Mouse (Mus musculus) heart, adult 2 months (tissue): ENCODE data around the gene Syce3. TPM values are rescaled to one million over a fixed set of nuclear protein-coding genes. Genes with fewer than 3 reads are reported as not detected.

Source experiments
- DNase-seq, 2 experiments: peaks; one replicate each; pipeline ENCODE4 v3.0.0; 2021
- H3K27ac ChIP-seq: fragments of 200-600 bp; 2 replicates; pipeline ENCODE4 v1.8.1; 2022
- H3K27me3 ChIP-seq: fragments of 200-500 bp; 2 replicates; pipeline ENCODE4 v1.6.1; 2012; ENCODE audit warnings: mild to moderate bottlenecking, low read length, inconsistent platforms, mixed read lengths; ENCODE audit not compliant: control insufficient read depth, insufficient read depth
- H3K36me3 ChIP-seq: fragments of 200-500 bp; 2 replicates; pipeline ENCODE4 v1.6.1; 2012; ENCODE audit warnings: low read length, inconsistent platforms; ENCODE audit not compliant: control insufficient read depth, insufficient read depth
- H3K4me1 ChIP-seq: fragments of 200-500 bp; 2 replicates; pipeline ENCODE4 v1.6.1; 2011; ENCODE audit warnings: low read length; ENCODE audit not compliant: control insufficient read depth, insufficient read depth
- H3K4me3 ChIP-seq: fragments of 200-600 bp; 2 replicates; pipeline ENCODE4 v1.8.1; 2022
- H3K79me2 ChIP-seq: fragments of 200-500 bp; replicated peaks from 2 replicates; pipeline ENCODE4 v1.6.1; 2012; ENCODE audit warnings: mild to moderate bottlenecking, inconsistent platforms, low read length, moderate library complexity, mixed read lengths; ENCODE audit not compliant: control insufficient read depth, insufficient read depth
- H3K9ac ChIP-seq: fragments of 200-500 bp; 2 replicates; pipeline ENCODE4 v1.6.1; 2012; ENCODE audit warnings: low read depth, mild to moderate bottlenecking, control low read depth, inconsistent platforms, low read length, mixed read lengths
- CTCF ChIP-seq: fragments of 200-600 bp; IDR thresholded peaks from 2 replicates; pipeline ENCODE4 v1.8.1; 2022; ENCODE audit warnings: antibody characterized with exemption, mild to moderate bottlenecking, moderate library complexity
- EP300 ChIP-seq: fragments of 200-500 bp; IDR thresholded peaks from 2 replicates; pipeline ENCODE4 v1.6.1; 2011; ENCODE audit warnings: low read depth, low read length, control low read depth; ENCODE audit not compliant: insufficient read depth
- POLR2A ChIP-seq: fragments of 200-500 bp; IDR thresholded peaks from 2 replicates; pipeline ENCODE4 v1.6.1; 2011; ENCODE audit warnings: mild to moderate bottlenecking, low read depth, low read length, control low read depth; ENCODE audit not compliant: insufficient read depth
- WGBS: fragments of 180-500 bp; shearing (Covaris S2); methylation state at CpG from one replicate; pipeline ENCODE4 v1.1.7; 2018; 5-methylcytosine and 5-hydroxymethylcytosine counted together
- intact Hi-C: fragments of 180-260 bp; cut with DNase I; formaldehyde crosslinking; loops from one replicate; pipeline ENCODE4 v1.15.1; 2025
- polyA plus RNA-seq: library from polyadenylated mRNA; depleted of rRNA; stranded (reverse); fragments of >200 nt; gene quantifications from 2 replicates; pipeline ENCODE4 v1.2.3, GENCODE M21; 2012
- total RNA-seq, 2 experiments: library from RNA; stranded (reverse); gene quantifications; 2 replicates each; pipeline ENCODE4 v1.2.3; 2021

The Syce3 gene
- total and polyA plus RNA-seq, 3 experiments = not detected

DNA sequence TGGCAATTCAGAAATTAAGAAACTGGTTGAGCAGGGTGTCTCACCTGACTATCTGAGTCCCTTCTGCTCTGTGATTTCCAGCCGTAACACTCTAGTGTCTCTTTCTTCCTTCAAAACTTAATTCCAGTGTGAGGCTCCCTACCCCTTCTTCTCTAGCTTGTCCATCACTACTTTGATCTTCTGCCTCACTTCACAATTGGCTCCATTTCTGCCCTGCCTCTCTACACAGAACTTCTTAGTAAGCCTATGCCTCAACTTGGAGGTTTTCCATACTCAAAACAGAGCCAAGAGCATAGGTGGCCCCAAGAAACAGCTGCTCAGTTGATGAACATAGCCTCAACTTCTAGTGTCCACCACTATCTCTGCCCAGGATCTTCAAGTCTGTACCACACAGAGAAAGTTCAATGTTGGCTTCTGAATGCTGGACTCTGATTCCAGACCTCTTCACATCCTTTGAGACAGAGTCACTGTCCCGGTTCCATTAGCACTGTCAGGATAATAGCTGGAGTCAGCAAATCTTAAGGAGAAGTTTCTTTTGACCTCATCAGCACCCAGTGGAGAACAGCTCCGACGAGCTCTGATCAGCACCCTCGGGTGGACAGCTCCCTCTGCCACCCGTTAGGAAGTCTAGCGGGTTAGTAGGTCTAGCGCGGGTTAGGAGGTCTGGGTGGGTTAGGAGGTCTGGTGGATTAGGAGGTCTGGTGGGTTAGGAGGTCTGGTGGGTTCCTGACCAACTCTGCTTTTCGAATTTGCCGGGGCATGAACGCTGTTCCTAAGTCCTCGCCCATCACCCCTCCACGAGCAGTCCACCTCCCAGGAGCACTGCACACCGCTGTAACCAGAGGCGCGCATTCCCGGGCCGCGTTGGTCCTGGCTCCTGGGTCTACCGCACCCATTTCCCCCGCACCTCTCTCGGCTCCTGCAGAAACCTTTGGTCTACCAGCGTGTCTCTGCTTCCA, 42.9 kb upstream of the Syce3 start:
- TF ChIP-seq CTCF = no peak
- 0 out of 2 replicates have a peak, but pooled peaks have one; percentile 21 for TF ChIP-seq EP300
- peak; percentile 51 to 75 for DNase-seq
- Histone ChIP-seq H3K79me2 (no peaks in the 10 kb centered on the region), H3K27ac (no peak overlapping the region), H3K4me3 (no peak overlapping the region), H3K36me3 (no peaks in the 10 kb centered on the region), H3K4me1 (no peaks in the 10 kb centered on the region), H3K27me3 (peaks cover 6% of the 10 kb centered on the region; the same call in 1 of the 2 replicates), H3K9ac (no peak overlapping the region)
- intact Hi-C loops = no loop called here
- 6% methylated on average over 24 of the region's 24 CpGs for WGBS

DNA sequence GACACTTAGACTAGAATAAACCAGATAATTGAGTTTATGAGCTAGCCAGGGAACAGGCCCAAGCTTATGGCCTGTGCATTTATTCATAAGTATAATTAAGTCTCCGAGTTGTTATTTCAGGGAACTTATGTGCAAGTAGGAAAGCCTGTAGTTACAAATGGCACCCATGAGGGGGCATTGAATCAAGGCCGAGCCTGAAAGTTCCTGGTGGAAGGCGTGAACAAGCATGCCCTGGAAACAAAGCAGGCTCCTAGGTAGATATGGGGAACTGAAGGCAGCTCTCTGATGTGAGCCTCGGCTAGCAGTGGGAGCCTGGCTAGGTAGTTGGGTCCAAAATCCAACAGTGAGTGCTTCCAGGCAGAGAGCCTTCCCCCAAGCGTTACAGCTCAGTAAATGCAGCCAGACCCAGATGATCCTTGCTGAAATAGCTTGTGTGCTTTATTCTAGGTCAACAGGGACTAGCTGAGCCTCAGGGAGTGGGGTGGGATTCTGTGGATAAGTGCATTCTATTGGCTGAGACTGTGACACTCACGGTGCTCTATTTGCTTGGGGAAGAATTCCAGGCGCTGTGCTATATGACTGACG, 32.3 kb upstream of the Syce3 start:
- peak; percentile 35 for TF ChIP-seq CTCF
- no peak for TF ChIP-seq POLR2A

DNA sequence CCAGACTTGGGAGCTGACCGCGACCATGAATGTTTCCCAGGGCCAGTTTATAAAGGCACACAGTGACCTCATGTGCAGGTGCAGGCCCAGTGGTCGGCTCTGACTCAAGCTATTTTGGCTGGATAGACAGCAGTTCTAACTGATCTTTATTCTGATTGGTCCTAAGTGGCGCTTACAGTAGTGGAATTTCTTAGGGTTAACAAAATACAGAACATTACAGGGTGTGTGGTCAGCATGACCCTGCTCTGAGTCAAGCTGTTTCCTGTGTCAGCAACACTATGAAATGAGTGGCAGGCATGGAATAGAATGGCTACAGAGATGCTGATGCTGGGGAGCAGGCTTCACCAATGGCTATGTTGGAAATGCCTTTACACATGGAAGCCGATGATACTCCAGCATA, 25.6 kb upstream of the Syce3 start:
- WGBS = 82% methylated on average over 5 of the region's 5 CpGs
- intact Hi-C loops = no loop called here

More for the DNA sequence above, 32.3 kb upstream of the Syce3 start:
- intact Hi-C loops = no loop called here
- no peak overlapping the region for H3K9ac ChIP-seq
- WGBS = 48% methylated on average over 8 of the region's 8 CpGs
- no peaks in the 10 kb centered on the region for H3K36me3 ChIP-seq
- no peak overlapping the region for H3K4me3 ChIP-seq
- no peak for DNase-seq
- H3K79me2 ChIP-seq = no peaks in the 10 kb centered on the region
- H3K27ac ChIP-seq = no peak overlapping the region
- H3K4me1 ChIP-seq = no peaks in the 10 kb centered on the region
- no peaks in the 10 kb centered on the region for H3K27me3 ChIP-seq

DNA sequence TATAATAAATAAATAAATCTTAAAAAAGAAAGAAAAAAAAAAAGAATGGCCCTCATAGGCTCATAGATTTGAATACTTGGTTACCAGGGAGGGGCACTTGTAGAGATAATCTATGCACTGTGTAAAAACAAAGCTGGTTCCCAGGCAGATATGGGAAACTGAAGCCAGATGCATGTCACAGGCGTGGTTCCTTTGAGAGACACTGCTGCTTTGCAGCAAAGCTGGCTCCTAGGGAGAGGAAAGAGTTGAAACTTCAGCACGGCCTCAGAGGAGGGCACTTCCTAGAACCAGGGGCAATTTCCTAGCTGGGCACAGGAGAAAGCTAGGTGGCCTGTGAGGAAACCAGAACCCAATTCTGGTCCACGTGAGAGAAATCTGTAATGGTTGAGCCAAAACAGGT, 23.8 kb upstream of the Syce3 start:
- H3K27ac ChIP-seq = no peak overlapping the region
- no peaks in the 10 kb centered on the region for H3K4me1 ChIP-seq
- no peak for DNase-seq
- H3K9ac ChIP-seq = no peak overlapping the region
- 71% methylated on average over 3 of the region's 3 CpGs for WGBS
- no peaks in the 10 kb centered on the region for H3K36me3 ChIP-seq
- no peaks in the 10 kb centered on the region for H3K79me2 ChIP-seq
- no peaks in the 10 kb centered on the region for H3K27me3 ChIP-seq
- no peak overlapping the region for H3K4me3 ChIP-seq
- no peak for TF ChIP-seq POLR2A
- TF ChIP-seq CTCF = no peak
- no peak for TF ChIP-seq EP300
- intact Hi-C loops = no loop called here

More for the DNA sequence above, 25.6 kb upstream of the Syce3 start:
- Histone ChIP-seq H3K79me2 (no peaks in the 10 kb centered on the region), H3K27me3 (no peaks in the 10 kb centered on the region), H3K4me1 (no peaks in the 10 kb centered on the region), H3K36me3 (no peaks in the 10 kb centered on the region), H3K27ac (no peak overlapping the region), H3K9ac (no peak overlapping the region), H3K4me3 (no peak overlapping the region)
- no peak for DNase-seq
- TF ChIP-seq CTCF = no peak
- TF ChIP-seq EP300 = no peak
- TF ChIP-seq POLR2A = no peak

DNA sequence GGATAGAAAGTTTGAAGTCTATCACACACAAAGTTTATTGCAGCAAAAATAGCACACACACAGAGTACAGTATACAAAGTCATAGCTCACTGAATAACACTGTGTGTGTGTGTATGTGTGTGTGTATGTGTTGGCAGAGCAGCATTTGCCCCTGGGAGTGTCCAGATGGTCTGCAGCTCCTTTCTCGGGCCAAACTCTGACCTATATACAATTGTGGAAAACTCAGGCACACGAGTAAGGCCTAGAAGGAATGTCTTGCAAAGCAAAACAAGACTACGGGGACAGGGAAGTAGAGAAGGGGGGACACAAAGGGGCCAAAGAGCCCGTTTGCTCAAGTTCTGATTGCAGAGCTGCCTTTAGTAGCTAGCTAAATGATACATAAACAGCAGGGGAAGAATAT, 22.6 kb upstream of the Syce3 start:
- no peaks in the 10 kb centered on the region for H3K27me3 ChIP-seq
- H3K27ac ChIP-seq = no peak overlapping the region
- no peak for DNase-seq
- no peaks in the 10 kb centered on the region; the same call in 1 of the 2 replicates for H3K4me1 ChIP-seq
- intact Hi-C loops = no loop called here
- no peak overlapping the region for H3K9ac ChIP-seq
- no peaks in the 10 kb centered on the region for H3K79me2 ChIP-seq
- H3K36me3 ChIP-seq = no peaks in the 10 kb centered on the region
- no peak overlapping the region for H3K4me3 ChIP-seq
- WGBS = 66% methylated on average over 4 of the region's 4 CpGs
- no peak for TF ChIP-seq POLR2A
- TF ChIP-seq EP300 = no peak
- TF ChIP-seq CTCF = no peak

DNA sequence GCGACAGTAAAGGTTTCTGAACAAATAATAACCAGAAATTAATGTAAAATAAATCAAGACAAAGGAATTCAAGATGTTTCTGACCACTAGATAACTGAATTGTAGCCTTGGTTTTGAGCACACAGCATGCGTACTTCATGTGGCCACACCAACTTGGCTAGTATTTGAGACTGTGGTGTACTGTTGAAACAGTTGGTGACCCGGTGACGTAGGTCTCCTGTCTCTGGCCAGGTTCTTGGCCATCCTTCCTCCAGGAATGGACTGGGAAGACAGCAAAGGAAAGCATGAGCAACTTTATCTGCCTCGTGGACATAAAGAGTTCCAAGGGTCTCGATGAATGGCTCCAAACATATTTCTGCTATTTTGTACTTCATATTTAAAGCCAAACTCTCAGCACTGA, 21.5 kb upstream of the Syce3 start:
- TF ChIP-seq CTCF = no peak
- no peak for TF ChIP-seq EP300
- no peak for TF ChIP-seq POLR2A
- WGBS = 88% methylated on average over 6 of the region's 6 CpGs
- intact Hi-C loops = no loop called here
- Histone ChIP-seq H3K27me3 (no peaks in the 10 kb centered on the region), H3K4me3 (no peak overlapping the region), H3K79me2 (no peaks in the 10 kb centered on the region), H3K4me1 (no peaks in the 10 kb centered on the region; the same call in 1 of the 2 replicates), H3K36me3 (peaks cover 5% of the 10 kb centered on the region), H3K27ac (no peak overlapping the region), H3K9ac (no peak overlapping the region)
- no peak for DNase-seq
